Mouse (Mus musculus) heart, adult 2 months (tissue): ENCODE measurements around the gene Rbm10.

Experiments used
- CTCF ChIP-seq: fragments of 200-600 bp; IDR thresholded peaks from 2 replicates; pipeline ENCODE4 v1.8.1; 2022; ENCODE audit warnings: antibody characterized with exemption, mild to moderate bottlenecking, moderate library complexity
- EP300 ChIP-seq: fragments of 200-500 bp; IDR thresholded peaks from 2 replicates; pipeline ENCODE4 v1.6.1; 2011; ENCODE audit warnings: low read depth, low read length, control low read depth; ENCODE audit not compliant: insufficient read depth
- POLR2A ChIP-seq: fragments of 200-500 bp; IDR thresholded peaks from 2 replicates; pipeline ENCODE4 v1.6.1; 2011; ENCODE audit warnings: mild to moderate bottlenecking, low read depth, low read length, control low read depth; ENCODE audit not compliant: insufficient read depth

- no peak for TF ChIP-seq CTCF
- no peak for TF ChIP-seq POLR2A
- no peak for TF ChIP-seq EP300
These were observed 8.8 kb upstream of the Rbm10 start for GRCm38 (mm10) chrX:20608500-20608899.
